13 mouse cellular contexts compared by ENCODE assay signal in genomic region chr8:95195728-95196127, GRCm38 (mm10).
"Had no signal": no experiment of that assay in that cellular context is flagged by ENCODE, and none has a peak within 500 bp of the region (broad histone marks: within the 10 kb centered on the region; RNA-seq: fewer than 3 reads in every experiment).

No protein-coding gene starts in this region.

- DNase-seq: kidney, adult 2 months; kidney, postnatal 25 days; layer of hippocampus, adult 9-11 months; liver, embryonic 13.5 days; lung, adult 2 months; lung, postnatal 14 days; lung, postnatal 4 days; right cerebral cortex, postnatal 4 days; thymus, adult 2 months; thymus, postnatal 14 days; thymus, postnatal 4 days had no signal

- ATAC-seq: midbrain, embryonic 13.5 days; midbrain, embryonic 16.5 days had no signal
